Mouse (Mus musculus) spleen, adult 12 weeks (tissue): Measurements from ENCODE around the gene Top2a.
A peak's percentile ranks its signal among the peaks of the same experiment; 100 is the strongest.

Source experiments
- DNase-seq: peaks from one replicate; pipeline ENCODE4 v3.0.0; 2022; ENCODE audit warnings: low spot score

Gene Top2a

DNA sequence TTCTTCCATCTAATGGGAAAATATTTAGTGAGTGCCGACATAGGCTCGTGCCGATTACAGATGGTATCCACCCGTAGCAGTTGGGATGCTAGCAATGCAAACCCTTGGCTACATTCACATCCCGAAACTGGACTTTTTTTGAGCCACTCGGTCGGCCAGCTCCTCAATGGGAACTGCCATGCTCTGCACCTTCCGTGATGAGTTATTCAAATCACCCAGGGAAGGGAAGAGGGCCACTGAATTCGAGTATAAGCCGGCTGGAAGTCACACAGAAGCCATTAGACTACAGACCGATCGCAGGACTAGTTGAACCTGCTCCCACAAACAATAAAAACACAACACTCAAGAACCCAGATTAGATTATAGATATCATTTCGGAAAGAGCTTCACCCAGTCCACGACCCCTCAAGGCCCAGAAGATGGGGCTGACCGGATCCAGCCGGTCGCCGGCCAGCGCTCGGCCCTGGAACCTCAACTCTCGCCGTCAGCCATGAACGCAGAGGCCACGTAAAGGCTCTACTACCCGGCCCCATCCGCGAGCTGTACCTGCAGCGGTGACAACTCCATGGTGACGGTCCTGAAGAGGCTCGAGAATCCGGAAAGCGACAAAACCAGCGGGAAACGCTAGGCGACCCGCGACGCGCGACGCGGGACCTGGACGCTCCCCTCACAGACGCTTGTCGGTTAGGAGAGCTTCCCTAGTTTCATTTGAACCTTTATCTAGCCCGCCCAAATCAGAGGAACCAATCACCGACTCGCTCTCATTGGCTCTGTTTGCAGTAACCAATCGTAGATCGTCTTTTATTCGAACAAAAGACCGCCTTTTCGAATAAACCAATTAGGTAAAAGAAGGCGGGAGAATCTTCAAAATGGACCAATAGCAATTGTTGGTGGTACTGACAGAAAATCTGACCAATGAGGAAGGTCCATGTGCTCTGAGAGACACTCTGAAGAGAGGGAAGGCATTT is at the start of gene Top2a:
Gene Top2a, minus strand, starts transcription at position 690 of the 968 bp plus-strand sequence.
- peak; percentile 97 for DNase-seq

DNA sequence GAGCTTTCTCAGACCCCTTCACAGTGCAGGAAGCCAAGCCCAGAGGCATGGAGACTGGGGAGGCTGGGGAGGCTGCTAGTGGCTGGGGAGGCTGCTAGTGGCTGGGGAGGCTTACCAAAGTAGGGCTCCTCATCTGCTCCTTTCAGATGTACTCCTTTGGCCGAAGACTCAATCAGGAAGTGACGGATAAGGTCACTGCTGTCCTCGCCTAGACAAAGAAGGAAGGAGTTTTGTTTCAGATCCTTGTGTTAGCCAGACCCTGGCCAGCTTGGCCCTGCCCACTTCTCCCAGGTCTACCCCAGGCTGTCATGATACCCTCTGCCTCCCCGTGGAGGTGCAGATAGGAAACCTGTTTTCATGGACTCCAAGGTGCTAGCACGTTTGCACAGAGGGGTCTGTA is 49.8 kb upstream of the Top2a start:
- no peak for DNase-seq

DNA sequence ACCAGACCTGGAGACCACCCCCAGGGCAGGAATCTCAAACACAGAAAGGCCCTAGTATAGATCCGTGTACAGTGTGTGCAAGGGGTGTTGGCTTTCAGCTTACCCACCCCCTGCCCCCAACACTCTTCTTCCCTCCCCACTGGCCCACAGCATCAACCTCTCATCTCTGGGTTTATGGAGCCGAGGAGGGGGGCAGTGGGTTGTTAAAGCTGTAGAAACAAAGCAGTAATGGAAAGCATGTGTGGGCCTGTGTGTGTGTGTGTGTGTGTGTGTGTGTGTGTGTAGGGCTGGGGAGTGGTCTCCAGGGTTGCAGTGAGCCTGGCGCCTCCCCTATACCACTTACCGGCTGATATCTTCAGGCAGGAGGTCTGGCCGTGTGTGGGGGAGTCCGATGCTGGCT is 47.9 kb upstream of the Top2a start:
- no peak for DNase-seq

DNA sequence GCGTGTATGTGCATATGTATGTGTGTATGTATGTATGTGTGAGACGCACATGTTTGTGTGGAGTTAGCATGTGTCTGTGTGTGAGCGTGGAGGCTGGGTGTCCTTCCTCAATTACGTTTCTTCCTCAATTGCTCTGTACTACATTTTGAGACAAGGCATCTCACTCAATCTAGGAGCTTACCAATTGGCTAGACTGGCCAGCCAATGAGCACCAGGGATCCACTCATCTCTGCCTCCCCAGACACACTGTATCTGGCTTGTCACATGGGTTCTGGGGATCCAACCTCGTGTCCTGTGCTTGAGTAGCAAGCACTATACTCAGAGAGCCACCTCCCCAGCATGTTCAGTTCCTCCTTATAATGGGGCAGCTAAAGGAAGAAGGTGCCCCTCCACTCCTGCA is 44.5 kb upstream of the Top2a start:
- DNase-seq = no peak

DNA sequence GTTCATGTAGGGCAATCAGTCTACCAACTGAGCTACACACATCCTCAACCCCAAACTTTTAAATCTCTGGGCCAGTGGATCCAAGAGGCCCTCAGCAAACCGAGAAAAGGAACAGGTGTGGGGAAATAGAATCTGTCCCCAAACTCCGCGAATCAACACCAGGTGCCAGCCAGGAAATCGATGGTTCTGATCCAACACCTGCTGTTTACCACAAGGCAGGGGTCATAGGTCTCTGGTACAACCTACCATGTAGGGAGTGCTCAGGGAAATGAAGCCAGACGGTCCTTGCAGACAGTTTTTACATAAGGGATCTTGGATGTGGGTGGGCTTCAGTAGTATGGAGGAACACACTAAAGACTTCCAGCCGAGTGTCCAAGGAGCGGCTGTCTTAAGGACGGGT is 43.6 kb upstream of the Top2a start:
- DNase-seq = no peak

DNA sequence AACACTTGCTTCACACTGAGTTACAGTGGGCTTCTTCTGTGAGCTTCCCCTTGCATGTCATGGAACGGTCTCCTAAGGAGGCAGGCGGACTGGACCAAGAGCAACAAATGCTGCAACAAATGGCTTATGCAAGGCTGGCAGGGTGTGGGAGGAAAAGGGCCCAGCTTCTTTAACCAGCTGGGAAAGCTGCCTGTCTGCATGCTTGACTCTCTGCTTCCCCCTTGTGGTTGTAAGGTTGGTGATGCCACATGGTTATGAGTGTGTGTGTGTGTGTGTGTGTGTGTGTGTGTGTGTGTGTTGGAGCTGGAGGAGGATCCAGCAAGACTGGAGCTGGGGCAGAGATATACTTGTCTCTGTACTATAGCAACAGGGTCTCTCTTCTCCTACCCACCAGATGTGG is 42.0 kb upstream of the Top2a start:
- peak; percentile 26 for DNase-seq

DNA sequence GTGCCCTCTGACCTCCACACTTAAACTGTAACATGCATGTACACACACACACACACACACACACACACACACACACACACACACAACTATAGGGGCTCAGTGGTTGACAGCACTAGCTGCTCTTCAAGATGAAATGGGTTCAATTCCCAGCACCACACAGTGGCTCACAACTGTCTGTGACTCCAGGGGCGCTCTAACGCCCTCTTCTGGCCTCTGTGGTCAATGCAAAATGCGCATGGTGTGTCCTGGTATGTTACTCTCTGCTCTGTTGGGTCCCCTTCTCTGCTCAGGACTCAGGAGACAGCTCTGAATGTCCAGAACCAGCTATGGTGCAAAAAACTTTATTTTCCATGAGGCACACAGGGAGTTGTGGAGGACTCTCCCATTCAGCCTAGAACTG is 41.4 kb upstream of the Top2a start:
- DNase-seq = no peak

DNA sequence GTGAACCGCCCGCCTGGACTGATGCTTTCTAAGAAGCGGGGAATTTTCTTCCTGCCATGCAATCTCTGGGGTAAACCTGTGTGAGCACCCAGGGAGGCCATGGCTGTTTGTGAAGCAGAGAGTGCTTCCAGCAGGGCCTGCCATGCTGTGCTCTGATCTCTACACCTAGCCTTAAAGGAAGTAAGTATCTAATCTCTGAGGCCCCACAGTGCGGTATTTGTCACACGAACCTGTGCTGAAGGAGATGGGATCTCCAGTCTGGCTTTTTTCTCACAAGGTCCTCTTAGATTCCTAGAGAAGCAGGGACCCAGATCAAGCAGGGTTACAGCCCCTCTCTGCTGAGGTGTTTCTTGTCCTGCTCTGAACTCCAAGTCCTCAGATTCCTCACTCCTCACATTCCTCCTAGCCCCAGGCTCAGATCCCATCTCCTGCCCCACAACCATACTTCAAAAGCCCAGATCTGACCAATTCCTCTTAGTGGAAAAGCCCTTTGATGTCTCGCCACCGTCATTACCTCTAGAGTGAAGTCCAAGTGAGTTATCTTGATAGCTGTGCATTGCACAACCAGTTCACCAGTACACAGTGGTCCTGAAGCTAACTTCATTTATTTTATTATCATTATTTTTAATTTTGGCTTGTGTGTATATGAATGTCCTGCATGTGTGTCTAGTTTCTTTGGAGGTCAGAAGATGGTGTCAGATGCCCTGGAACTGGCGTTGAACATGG is 39.6 kb upstream of the Top2a start:
- DNase-seq = no peak

DNA sequence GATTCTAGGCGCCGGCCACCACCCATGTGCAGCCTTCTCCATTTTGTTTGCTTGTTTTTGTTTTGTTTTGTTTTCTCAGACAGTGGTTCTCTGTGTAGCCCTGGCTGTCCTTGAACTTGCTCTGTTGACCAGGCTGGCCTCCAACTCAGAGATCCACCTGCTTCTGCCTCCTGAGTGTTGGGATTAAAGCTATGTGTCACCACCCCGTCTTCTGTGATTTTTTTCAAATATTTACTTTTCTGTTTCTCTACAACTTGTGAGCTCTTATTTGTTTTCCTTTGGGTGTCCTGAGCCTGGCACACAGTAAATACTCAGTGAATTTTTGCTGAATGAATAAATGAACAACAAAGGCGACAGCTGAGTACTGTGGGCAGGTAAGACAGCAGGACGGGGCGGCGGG is 38.7 kb upstream of the Top2a start:
- no peak for DNase-seq

DNA sequence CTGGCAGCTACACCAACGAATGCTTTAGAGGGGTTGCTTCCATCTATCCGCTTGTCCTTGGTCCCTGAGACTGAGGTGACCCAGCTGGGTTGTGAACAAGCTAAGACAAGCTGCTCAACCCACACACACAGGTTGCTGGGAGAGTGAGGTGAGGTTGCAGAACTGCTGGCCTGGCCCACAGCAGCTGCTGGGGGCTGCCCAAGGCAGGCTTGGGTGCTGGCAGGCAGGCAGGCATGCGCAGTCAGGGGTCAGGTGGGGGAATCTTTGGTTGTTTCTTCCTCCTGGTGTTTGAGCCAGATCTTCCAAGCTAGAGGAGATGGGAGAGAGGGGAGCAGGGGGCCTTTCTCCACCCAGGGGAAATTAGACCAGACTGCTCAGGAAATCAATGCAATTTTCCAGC is 36.4 kb upstream of the Top2a start:
- DNase-seq = no peak

DNA sequence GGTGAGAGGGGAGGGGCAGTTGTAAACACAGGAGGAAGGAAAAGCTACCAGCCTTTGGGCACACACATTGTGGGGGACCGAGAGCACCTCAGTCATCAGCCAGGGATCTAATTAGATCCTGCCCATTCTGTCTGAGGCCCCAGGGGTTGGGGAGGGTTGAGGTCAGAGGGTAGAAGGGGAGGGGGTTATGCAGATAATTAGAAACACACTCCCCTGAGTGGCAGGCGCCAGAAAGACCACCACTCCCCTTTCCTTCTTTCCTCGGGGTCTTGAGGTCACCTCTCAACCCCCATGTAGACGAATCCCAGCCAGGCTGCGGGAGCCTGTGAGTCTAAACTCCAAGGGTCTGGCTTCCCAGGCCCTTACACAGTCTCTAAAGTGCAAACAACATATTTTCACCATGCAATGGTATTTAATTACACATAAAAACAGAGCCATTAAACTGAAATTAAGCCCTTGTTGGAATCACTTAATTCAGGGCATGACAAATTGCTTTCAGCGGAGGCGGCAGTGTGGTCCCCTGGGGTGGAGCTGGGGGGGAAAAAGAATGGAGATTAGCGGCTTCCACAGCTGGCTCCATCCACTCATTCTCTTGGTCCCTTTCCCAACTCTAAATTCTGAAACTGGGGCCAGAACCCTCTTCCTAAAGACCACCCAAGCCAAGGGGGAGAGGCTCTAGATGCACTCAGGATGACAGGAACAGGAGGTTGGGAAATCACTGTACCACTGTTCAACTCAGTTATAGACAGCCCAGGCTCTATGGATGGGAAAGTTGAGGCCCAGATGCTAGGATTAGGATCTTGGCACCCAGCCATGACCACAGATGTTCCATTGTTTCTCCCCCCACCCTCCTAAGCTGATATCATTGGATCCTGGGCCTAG is 31.8 kb upstream of the Top2a start:
- no peak for DNase-seq

DNA sequence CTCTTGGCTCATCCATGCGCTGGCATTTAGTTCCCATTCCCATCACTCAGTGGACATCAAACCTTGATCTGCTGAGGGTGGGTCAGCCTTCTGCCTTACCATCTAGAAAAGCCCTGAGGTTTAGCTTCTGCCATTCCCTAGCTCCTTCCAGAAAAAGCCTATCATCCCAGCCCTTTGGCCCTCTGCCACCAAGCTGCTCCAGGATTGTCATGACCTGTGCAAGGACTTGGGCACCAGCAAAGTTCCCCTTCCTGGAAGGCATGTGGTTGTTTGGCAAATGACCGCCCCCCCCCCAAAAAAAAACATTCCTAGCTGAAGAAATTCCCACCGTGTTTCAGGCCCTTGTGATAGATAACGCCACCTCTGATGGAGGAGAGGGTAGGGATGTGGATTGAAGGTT is 31.2 kb upstream of the Top2a start:
- no peak for DNase-seq

DNA sequence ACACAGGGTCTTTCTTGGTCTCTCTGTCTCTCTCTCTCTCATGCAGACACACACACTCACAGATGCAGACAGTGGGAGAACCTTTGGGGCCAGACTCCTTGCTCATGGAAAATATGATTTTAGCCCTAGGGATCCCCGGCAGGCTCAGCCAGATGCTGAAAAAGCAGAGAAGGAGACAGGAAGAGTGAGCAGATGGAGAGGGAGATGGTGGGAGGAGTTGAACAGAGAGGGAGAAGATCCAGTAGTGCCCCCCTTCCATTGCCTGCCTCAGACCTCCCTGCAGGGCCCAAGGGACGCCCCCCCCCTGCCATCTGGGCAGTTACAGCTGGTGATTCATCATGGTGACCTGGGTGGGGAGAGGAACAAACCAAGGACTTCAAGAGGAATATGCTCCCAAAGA is 23.7 kb upstream of the Top2a start:
- DNase-seq = no peak

DNA sequence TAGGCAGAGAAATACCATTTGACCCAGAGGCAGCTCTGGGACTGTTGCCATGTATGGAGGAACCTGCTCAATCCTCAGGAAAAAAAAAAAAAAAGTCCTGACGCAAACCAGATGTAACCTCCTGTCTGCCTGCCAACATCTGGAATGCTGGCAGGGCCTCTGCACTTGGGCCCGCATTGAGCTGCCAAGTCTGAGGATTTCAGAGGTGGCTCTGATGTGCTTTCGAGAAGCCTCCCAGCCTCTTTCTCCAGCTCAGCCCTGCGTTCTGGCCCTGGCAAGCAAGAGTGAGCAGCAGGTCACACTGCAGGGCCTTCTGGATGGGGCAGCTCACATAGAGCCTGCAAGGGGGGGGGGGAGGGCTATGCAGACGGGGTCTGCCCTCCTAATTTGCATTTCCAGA is 23.1 kb upstream of the Top2a start:
- no peak for DNase-seq

DNA sequence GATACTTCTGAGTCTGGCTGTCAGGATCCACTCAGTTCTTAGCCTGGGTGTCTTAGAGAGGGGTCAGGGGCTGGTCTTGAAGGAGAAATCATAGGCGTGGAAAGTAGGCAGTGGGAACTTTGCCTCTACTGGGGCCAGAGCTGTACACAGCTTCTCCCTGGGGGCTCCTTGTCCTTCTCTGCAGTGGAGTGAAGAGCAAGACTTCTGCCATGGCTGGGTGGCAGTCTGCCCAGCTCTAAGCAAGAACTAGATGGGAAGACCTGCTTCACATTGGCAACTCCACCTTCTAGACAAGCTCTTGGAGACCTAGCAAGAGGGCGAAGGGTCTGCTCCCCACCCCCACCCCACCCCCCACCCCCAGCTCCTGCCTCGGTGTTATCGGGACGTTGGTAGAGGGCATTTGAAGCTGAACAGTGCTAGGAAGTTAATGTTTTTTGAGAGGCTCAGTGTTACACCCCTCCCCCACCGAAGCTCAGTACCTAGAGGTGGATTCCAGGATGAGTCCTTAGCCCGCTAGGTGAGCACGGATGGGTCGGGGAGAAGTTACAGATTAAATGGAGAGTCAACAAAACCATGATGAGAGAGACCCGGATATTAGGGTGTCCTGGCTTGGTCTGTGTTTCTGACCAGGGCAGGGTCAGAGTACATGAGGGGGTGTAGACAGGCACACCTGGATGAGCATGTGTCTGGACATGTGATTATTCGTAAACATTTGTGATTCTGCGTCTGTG is 21.3 kb upstream of the Top2a start:
- no peak for DNase-seq

DNA sequence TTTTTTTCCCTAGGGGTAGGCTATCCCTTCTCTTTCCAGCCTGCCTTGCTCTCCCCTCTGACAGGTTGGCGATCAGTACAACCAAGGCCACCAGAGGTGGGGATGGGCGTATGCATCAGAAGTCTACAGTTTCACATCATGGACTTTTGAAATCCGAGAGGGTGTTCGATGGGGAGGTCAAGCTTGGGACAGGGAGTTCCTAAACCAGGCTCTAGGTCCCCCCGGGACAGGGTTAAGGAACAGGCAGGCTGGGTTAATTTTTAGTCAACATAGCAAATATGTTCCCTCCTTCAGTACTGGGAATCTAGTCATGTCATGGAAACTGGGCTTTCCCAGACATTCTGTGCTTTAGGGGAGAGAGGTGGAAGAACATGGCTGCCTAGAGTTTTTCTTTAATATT is 20.3 kb upstream of the Top2a start:
- no peak for DNase-seq

DNA sequence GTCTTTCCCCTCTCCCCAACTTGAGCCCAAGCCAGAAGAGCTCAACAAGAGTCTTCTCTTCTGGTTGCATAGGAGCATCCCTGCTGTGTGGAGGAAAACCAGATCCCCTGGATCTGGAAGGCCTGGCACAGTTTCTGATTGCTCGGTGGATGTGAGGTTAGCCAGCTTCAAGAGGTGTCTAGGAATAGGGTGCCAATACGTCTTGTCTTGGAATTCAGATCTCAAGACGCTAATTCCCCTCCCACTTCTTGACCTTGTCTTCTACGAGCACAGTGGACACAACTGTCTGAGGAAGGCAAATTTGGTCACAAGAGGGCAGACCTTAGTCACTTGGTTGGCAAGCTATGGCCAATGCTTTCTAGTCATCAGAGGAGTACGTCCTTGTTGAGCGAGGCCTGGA is 19.6 kb upstream of the Top2a start:
- DNase-seq = no peak

DNA sequence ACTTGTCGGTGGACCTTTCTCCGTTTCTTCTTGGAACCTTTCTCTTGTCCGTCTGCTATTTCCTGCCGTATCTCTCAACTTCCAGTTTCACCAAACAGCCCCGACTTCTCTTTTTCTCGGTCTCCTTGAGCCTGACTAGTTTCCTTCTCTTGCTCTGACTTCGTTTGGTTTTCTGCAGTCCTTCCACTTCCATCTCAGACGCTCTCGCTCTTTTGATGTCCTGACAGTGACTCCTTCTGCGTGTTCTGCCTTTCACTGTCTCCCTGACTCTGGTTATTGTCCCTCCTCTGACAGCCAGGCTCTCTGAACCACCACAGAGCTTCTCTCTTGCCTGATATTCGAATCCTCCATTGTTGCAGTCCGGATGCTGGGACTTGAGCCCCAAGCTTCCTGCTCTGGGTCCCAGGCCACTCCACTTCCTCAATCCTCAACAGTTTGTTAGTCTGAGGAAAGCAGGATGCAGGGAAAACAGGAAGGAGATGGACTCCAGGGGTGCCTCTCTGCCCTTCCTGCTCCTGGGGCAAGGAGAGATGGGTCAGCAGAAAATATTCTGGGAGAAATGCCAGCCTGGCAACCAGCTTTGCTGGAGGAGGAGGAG is 18.9 kb upstream of the Top2a start:
- DNase-seq = no peak

DNA sequence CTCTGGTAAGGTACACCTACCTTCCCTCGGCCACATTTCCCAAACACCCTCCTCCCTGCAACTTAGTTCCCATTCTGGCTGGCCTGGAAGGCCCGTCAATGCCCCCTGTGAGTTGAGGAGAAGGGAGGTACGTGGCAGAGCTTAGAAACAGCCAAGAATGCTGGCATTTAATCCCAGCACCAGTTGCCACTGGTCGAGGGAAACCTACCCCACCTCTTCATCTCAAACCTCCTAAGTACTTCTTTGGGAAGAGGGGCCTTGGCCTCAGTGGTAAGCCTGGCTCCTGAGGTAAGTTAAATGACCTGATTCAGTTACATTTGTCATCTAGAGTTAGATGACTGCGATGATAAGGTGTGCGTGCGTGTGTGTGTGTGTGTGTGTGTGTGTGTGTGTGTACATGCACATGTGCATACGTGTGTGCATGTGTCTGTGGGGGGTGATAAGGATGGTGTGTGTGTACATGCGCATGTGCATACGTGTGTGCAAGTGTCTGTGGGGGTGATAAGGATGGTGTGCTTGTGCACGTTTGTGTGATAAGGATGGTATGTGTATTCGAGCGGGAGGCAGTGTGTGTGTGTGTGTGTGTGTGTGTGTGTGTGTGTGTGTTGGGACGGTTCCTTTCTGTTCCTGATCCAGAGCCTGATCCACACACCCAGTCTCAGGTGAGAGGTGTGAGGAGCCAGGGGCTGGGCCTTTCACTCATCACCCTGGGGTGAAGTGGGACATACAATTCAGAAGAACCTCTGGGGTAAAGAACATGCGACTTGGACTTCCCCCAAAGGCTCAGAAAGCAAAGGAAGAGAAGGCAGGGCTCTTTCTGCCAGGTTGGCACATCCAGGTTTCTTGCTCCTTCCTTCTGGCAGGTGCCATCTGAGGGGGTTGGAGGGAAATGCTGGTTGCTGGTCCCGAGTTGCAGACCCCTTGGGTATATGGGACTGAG is 18.1 kb upstream of the Top2a start:
- no peak for DNase-seq

DNA sequence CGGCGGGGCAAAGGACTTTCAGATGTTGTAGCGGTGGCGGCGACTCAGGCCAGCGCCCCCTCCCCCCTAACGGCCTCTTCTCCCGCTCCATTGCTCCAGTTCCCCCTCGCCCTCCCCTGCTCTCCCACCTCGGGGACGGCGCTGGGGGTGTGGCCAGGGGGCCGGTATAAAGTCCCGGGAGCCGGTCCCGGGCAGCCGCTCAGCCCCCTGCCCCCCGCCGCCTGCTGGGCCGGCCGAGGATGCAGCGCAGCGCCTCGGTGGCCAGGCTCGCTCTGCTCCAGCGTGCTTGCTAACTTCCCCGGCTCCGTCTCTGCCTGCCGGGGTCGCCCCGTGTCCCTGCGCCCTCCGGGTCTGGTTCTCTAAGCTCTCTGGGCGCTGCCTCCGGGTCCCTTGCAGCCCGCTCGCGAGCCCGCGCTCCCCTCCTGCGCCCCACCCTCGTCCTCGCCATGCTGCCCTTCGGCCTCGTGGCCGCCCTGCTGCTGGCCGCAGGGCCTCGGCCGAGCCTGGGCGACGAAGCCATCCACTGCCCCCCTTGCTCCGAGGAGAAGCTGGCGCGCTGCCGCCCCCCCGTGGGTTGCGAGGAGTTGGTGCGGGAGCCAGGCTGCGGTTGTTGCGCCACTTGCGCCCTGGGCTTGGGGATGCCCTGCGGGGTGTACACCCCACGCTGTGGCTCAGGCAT is 17.2 kb upstream of the Top2a start, which contains the start of gene Igfbp4:
Gene Igfbp4, plus strand, starts transcription at position 194 of the 679 bp plus-strand sequence.
- no peak for DNase-seq
